Mouse (Mus musculus) ovary, postnatal 14 days (tissue): ENCODE data around the gene St7.
A peak's percentile ranks its signal among the peaks of the same experiment; 100 is the strongest.

ENCODE experiments used
- DNase-seq: peaks from one replicate; pipeline ENCODE4 v3.0.0; 2022; ENCODE audit warnings: low spot score

Gene St7

DNA sequence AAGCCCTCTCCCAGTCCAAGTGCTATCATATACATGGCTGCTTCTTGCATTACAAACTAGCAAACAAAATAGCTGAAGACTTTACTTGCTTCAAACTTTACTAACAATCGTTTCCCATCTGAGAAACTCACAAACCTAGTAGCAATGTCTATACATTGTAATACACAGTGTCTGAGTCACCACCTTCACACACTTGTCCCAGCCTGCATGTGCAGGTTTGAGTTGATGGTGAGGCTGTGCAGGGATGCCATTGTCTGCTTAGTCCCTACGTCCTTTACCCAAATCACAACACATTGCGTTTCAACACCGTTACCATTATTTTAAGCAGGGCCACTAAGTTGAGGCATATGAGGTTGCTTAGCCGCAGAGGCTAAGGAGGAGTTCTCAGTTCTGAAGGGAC lies 26.7 kb downstream of the St7 start:
- no peak for DNase-seq

DNA sequence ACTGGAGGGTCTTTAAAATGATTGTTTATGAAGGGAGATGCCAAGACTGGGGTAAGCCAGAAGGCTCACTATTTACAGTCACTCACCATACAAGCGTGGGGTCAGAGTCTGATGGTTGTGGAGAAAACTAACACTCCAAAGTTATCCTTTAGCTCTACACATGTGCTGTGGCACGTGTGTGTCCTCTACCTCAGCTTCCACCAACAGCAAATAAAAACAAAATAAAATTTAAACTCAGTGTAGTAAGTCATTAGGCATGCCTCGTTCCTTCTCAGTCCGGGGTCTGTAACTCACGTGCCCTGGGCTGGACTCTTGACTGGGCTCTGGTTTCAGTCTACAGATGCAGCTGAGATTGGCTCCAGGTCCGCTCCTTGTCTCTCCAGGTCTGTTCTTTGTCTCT lies 27.3 kb downstream of the St7 start:
- no peak for DNase-seq

DNA sequence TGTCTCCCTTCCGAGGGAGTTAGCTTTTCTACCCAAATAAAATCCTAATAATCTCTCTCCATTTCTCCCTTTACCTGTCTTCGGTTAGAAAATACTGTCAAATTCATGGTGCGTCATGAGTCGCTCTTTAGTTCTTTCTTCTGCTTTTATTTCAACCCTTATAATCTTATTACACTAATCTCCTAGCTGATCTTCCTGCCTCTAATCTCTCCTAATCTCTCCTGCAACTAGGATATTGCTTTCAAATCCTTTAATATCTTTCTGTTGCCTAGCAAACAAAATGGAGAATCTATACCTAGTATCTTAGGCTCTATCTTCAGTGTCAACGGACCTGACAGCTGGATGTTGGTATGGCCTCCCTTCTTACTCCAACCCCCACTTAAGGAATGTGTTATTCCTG lies 29.0 kb downstream of the St7 start:
- no peak for DNase-seq

DNA sequence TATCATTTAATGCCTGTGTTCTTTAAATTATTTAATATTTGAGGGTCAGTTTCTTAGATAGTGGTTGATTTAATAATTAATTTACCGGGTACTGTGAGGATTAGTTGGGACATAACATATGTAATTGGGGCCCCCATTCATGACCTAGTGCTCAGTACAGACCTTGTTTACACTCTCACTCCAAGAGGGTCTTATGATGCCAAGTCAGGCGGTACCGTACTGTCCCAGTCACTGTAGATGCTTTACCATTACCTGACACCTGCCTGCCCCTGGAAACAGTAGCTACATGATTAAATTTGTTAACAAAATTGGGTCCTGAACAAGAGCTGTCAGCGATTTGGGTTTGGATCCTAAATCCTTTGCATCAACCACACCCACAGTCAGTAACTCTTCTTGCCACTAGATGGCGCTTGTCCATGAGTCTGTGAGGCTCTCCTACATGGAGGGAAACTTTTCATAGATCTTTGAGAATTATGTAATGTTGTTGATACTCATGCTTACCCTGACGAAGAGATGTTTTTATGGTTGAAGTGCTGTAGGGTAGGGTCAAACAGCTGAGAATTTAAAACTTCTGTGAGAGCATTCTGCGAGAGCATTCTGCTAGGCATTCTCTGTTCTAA lies 33.2 kb downstream of the St7 start:
- DNase-seq, result peak; percentile 45

DNA sequence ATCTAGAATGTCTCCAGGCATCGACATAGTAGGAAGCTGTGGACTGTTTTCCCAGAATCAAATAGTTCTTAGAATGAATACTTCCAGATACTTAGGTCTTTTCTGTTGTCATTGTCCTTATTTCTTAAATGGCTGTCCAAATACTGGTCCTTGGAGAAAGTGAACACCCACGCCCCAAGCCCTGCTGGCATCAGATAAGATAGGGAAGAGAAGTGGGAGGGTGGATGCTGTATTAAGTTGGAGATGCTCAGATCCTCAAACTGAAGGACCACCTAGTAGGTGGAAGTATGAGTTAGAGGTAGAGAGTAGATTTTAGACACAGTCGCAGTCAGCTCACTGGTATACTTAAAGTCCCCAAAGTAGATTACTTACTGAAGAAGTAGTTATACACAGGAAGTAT lies 34.5 kb downstream of the St7 start:
- DNase-seq, result no peak

DNA sequence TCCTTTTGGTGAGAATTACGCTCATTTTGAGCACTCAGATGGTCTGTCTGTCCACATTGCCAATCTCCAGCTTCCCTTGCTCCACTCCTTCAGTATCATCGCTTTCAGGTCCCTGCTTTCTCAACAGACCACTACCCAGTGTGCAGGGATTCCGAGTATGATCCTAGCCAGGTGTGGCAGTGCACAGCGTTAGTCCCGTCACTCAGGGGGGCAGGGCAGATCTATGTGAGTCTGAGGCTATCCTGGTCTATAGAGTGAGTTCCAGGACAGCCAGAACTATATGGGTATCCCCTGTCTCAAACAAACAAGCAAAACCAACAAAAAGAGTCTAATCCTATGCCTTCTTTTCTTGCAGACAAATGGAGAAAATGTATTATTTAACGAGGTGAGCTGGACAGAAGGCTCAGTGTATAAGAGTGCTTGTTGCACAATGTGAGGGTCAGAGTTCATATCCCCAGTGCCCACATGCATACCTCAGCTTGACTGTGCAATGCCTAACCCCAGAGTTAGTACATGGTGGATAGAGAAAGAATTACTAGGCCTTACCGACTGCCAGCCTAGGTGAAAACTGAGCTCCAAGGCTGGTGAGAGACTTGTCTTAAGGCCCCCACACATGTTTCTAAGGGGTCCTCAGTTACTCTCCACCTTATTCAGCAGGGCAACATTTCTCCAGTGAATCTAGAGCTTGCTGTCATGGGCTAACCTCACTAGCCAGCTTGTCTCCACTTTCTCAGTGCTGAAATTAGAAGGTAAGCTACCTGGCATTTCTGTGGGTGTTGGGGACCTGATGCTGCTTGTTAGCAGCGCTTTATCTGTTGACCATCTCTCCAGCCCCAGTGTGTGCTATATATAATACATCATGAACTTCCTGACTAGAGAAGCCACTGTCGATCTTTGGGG lies 35.4 kb downstream of the St7 start:
- DNase-seq, result no peak

DNA sequence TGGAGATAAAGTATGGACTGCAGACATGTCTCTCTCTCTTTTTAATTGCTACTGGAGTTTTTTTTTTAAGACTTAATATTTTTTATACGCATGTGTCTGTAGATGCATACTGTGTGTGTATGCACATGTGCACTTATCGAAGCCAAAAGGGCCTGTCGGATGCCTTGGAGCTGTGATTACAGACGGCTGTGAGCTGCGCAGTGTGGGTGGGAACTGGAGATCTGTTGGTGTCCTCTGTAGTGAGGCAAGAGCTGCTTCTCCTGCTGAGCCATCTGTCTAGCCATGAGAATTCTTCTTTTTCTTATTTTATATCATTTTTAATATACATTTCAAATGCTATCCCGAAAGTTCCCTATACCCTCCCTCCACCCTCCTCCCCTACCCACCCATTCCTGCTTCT lies 37.4 kb downstream of the St7 start:
- DNase-seq, result no peak

DNA sequence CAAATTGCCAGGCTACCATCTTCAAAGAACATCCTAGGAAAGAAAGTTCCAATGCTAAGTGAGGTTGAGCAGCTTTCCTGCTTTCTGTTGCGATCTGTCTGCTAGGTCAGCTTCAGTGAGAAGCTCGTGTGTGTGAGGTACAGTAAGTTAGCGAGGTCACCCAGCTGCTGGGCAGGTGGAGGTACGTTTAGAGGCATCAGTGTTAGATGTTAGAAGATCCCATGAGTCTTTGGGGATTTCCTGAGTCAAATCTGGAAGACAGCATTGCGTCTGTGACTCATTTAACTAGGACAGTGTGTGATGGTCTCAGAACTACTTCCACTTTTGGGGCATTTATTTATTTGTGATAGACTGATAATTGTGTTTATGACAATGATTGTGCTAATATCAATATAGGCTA lies 39.0 kb downstream of the St7 start:
- no peak for DNase-seq

DNA sequence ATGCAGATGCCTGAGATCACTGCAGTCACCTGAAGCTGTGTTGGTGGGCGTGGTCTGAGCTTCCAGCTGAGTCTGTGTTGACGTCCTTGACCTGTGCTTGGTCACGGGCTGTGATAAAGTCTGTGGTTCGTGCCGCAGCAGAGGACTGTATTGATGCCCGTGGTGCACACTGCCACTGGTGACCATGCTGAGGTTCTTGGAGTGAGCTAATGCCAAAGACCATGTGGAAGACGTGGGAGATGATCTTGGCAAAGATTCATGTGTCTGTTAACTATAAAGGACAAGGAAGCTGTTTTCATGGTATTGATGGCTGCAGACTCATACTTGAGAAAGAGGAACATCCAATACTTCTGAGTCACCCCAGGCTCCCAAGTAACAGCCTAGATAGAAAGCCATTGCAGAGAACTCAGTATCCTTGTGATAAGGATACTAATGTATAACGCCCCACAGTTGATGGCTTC lies 41.2 kb downstream of the St7 start:
- DNase-seq, result no peak

DNA sequence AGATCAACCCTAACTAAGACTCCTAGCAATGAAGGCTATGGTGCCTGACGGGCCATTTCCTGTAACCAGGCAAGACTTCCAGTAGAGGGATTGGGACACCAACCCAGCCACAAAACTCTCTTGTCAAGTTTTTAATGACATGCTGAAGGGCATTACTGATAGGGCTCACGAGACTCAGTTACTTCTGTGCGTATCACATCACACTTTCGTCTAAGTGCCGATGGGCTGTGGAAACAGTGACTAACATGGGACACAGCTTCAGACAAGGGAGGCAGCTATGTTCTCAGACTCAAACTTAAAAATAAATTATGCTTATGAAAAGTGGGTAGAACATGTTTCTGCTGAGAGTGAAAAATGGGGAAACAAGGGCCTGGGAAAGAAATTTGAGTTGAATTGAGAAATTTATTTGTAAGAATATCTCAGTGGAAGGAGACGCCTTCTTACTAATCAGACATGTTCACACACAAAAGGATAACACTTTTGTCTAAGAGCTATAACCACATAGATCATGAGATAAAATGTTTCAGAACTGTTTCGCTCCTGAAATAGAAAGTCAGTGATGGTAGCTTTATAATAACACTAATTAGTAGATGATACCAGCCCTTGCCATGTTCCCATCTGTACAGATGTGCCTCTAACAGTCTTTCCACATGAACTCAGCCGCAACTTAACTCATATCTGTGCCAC lies 44.7 kb downstream of the St7 start:
- no peak for DNase-seq

DNA sequence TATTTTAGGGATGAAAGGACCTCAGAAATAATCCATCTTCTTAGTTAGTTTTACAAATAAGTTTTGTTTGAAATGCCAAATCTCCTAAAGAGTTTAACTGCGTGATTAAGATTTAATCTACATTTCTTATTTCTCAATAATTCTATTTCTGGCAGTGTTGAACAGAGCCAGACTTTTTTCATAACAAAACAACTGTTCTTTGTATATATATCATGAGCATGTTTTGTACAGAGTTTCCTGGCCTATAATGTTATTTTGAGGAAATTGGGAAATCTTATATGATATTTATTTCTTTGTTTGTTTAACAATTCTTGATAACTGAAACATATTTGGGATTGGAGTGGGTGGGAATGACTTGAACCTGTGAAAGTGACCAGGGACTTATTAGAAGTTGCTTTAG lies 47.4 kb downstream of the St7 start:
- no peak for DNase-seq

DNA sequence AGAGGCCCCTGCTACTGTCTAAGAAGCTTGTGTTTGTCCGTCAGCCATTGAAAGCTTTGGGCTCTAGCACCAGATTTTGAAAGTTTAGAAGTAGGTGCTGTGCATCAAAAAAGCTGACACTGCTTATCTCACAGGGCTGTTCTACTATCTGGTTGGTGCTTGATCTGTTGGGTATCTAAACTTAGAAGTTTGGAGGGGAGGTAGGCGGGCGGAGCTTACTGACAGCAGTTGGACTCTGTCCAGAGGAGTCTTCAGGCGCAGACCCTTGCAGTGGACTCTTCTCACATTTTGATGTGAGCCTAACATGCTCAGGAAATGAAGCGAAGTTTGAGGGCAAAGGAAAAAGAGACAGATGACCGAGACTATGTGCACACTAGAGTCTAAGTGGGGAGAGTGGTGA lies 48.9 kb downstream of the St7 start:
- no peak for DNase-seq

DNA sequence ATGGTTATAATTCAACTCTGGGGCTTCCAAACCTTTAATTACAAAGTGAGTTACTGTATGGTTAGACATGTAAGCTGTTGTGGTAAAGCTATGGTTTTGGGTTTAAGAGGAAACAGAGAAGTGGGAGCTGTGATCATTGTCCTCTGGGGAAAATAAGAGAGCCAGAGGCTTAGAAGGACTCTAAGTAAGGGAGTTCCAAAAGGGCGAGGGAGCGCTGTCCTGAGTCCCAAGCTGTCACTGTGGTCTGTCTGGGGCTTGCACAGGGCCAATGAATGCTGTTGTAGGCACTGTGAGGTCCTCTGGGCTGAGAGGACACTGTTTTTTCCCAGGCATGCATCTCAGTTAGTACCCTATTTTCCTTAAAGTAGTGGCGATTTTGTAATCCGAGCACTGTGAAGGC lies 49.5 kb downstream of the St7 start:
- no peak for DNase-seq

DNA sequence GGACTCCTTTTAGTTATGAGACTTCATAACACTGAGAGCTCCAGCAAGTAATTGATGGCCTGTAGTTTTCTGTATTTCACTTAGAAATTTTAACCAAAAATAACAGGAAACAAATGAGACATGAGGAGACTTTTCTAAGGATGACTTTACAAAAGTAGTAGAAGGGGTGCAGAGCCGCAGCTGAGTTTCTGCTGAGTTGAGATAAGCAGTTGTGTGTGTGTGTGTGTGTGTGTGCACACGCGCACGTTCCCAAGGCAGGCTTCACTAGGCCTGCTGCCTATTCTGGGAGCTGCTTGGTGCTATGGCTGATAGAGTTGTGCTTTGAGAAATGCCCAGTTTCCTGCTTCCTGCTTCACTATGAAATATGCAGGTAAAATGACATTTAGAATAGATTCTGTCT lies 50.6 kb downstream of the St7 start:
- no peak for DNase-seq

DNA sequence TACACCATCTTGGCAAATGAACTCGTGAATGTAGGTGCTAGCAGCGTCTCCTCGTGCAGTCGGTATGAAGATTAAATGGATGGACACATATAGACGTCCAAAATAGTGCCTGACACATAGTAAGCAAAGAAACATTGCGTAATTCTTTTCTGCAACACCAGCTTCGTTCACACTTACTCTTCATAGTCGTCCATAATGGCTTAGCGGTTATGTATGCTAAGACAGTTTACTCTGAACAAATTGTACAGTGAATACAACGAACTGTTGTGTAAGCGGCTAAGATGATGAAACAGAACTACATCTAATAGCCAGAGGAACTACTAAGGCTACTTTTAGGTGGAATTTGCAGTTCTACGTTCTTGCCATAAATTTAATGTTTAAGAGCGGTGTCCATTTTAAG lies 55.0 kb downstream of the St7 start:
- no peak for DNase-seq

DNA sequence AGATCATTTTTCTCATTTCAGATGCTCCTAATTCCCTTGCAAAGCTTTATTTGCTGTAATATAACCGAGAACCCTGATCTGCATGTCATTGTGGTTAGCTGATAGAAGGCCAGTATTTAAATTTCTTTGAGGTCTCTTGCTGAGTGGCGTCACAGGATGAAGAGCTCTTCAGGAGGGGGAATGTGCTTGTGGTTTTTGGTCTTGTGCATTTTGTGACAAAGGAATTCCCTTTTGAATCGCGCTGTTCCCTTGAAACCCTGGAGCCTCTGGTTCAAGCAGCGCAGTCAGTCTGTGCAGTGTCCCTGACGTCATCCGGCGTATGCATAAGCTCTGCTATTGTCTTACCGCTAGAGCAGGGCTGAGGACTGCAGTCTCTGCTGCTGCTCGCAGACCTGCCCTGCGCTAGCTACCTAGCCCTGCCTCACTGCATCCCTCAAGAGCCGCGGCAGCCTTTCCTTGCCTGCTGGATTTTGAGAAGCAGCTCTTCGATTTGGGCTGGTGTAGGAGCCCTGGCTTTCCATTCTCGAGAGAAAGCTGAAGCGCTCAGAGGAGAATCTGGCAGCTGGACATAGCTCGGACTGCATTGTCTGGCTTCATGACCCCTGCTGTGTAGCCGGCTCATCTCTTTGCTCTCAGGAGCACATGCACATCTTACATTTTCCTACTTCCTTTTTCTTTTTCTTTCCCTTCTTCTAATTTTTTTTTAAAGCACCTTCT lies 56.3 kb downstream of the St7 start:
- DNase-seq, result peak; percentile 11

DNA sequence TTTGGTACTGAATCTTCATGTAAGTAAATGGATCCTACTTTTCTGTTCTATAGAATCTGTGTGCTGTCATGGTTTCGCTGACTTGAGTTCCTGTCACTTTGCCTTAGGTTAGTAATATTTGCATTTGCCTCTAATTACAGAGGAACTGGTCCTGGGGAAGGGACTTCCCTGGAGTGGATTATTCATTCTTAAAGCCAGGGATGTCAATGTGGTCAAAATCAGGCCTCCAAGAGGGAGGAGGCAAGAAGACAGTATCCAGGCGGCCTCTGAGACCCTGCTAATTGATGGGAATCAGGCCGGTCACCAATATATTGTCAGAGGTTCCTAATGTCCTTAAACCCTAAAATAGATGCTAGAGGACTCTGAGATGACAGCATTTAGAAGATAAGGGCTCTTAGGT lies 56.9 kb downstream of the St7 start:
- no peak for DNase-seq

DNA sequence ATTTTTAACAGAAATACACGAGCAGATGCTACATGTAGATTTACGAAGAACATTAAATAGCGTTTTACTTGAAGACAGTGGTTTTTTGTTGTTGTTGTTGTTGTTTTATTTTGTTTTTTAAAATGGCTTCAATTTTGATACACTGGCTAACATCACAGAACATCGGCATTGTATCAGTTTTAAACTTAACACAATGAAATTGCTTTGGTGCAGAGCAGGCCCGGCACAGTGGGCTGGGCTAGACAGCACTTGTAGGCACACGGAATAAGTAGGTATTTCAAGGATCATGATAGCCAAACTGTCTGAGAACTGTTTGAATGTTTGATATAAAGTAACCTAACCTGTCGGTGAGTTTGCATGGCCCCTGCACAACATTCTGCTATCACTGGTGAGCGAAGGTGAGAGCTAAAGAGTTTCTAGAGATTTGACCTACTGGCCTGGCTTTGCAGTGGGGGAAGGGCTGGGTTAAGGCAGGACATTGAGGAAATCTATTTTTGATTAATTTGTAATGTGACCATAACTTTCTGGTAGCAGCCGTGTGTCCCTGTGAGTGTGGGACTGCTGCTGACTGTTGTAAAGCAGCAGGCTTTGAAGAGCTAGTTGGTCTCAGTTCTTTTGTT lies 57.4 kb downstream of the St7 start:
- DNase-seq, result no peak

DNA sequence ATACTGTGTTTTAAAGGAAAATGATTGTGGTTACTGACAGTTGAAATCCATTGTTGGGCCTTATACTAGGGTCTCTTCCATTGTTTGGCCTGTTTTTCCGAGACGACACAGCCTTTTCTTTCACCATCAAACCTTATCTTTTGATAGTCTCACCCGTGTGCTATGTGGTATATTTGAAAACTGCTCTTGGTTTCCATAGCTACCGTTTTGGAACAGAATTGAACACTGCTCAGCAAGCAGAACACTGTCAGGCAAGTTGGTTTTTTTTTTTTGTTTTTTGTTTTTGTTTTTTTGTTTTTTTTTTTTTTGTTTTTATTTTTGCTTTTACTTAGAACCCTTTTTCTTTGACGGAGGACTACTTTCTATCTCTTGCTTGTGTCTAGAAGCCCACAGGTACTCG lies 58.2 kb downstream of the St7 start:
- no peak for DNase-seq

DNA sequence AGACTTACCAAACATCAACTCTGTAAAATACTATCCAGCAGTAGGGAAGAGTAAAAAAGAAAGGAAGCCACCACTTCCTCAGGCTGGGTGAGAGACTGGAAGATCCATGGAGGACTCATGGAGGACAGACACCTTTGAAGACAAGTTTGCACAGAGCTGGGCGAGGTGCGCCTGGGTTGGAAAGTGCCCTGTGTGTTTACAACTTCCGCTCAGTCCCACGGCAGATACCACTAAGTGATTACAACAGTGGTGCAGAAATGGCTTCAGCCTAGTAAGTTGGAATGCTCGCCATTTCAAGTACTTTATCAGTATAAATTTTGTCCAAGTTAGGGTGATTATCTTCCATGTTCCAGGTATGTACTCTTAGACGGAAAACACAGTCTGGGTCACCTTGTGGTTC lies 63.2 kb downstream of the St7 start:
- no peak for DNase-seq

DNA sequence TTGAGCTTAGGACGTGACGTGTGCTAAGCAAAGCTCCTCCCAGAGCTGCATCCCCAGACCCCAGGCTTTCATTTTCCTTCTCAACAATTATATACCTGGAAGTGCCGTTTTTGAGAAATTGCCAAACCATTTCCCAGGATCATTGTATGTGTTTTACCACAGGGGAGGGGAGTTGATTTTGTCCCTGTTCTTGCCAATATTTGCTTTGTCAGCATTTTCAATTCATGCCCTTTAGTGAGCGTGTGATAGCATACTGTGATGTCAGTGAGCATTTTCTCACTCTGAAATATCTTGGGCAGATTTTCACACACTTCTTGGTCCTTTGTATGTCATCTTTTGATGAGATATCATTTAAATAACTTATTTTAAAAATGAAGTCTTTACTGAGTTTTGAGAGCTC lies 65.8 kb downstream of the St7 start:
- no peak for DNase-seq
